Mouse (Mus musculus) gastrocnemius, postnatal 4 days (tissue): ENCODE measurements around the gene Bglap2. TPM values are rescaled to one million over a fixed set of nuclear protein-coding genes. Genes with fewer than 3 reads are reported as not detected.
"Not testable (repeated sequence)": the region's sequence is repeated elsewhere in the genome, so short reads cannot be mapped to it uniquely, and the experiment has no call there.

Experiments used
- DNase-seq, 2 experiments: peaks; one replicate each; pipeline ENCODE4 v3.0.0; 2021 to 2022; ENCODE audit warnings: low spot score in 2 of 2, mixed read lengths in 2 of 2
- total RNA-seq, 2 experiments: library from RNA; stranded (reverse); gene quantifications; 2 replicates each; pipeline ENCODE4 v1.2.3; 2021

Gene Bglap2
- total RNA-seq, 2 experiments from 2014 or later = not detected

DNA sequence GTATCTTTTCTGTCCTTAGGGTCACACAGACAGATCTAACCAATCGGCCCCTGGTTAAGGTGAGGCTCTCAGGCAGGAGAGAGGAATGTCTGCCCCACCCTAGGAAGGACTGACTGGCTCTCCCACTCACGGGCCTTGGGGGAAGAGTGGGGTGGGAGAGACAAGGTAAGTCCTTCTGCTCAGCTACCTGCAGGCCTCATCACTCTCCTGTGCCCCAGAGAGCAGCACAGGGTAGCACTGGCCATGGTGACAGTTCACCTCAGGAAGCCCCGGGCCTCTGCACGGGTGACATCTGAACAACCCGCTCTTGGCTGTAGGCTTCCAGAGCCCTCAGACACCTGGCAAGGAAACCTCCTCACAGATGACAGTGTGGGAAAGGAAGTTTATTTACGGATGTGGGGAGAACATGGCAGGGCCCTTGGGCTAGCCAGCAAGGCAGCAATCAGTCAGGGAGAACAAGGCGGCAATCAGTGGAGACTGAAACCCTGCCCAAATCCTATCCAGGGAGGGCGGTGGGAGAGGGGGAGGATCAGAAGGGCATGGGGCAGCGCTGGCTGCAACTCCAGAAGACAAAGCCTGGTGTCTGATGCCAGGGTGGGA is 15.4 kb upstream of the Bglap2 start:
- DNase-seq = no peak

- DNase-seq = no peak
These were observed 5.9 kb upstream of the Bglap2 start, which contains the start of gene Bglap for GRCm38 (mm10) chr3:88384364-88384763. Gene Bglap (minus strand): TSS chr3:88384464.

- not testable (repeated sequence) for DNase-seq
These were observed 3.9 kb upstream of the Bglap2 start for GRCm38 (mm10) chr3:88382383-88382782.

GRCm38 (mm10) chr3:88381389-88382315 is 3.2 kb upstream of the Bglap2 start:
- DNase-seq = not testable (repeated sequence)

DNA sequence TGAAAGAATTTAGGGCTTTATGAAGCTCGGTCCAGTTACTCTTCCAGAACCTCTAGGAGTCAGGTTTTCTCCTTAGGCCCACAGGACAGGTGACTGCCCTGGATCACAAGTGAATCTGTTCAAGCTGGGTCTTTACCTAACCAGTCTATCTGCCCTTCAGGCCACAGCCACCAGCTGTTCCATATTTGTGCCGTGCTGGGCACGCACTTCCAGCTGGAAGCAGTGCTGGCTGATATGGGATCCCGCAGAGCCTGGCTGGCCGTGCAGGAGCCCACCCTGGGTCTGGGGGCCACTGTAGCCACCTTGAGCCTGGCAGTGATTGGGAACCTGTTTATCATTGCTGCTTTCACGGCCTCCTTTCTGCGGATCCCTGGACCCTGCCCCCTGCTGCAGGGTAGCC is 1.9 kb downstream of the Bglap2 start:
- not testable (repeated sequence) for DNase-seq

- not testable (repeated sequence) for DNase-seq
These were observed 2.5 kb downstream of the Bglap2 start for GRCm38 (mm10) chr3:88375750-88376626.

DNA sequence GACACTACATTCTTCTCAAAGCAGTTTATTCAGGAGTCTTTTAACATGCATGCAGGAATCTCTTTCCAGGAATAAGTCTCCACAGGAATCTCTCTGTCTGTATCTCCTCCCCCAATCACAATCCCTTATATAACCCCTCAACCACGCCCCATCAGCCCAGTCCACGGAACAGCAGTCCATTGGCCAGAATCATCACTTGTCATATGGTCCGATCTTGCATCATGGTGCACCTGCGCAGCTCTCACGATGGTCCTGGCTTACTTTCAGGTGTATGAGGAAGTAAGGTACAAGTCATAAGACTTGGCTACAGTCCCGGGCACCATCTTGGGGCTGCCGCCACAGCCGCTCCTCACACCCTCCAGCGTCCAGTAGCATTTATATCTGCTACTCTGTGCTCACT is 5.9 kb downstream of the Bglap2 start, which contains the start of gene Bglap3:
TSS of gene Bglap3 (minus strand) at position 101 of the 400 bp plus-strand sequence.
- DNase-seq = not testable (repeated sequence)

- DNase-seq = not testable (repeated sequence)
These were observed 10.0 kb downstream of the Bglap2 start for GRCm38 (mm10) chr3:88368511-88368910.

DNA sequence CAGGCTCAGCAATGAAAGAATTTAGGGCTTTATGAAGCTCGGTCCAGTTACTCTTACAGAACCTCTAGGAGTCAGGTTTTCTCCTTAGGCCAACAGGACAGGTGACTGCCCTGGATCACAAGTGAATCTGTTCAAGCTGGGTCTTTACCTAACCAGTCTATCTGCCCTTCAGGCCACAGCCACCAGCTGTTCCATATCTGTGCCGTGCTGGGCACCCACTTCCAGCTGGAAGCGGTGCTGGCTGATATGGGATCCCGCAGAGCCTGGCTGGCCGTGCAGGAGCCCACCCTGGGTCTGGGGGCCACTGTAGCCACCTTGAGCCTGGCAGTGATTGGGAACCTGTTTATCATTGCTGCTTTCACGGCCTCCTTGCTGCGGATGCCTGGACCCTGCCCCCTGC is 11.0 kb downstream of the Bglap2 start:
- not testable (repeated sequence) for DNase-seq

- not testable (repeated sequence) for DNase-seq
These were observed 11.6 kb downstream of the Bglap2 start for GRCm38 (mm10) chr3:88366830-88367428.

- DNase-seq = no peak
These were observed 12.7 kb downstream of the Bglap2 start for GRCm38 (mm10) chr3:88365705-88366361.

DNA sequence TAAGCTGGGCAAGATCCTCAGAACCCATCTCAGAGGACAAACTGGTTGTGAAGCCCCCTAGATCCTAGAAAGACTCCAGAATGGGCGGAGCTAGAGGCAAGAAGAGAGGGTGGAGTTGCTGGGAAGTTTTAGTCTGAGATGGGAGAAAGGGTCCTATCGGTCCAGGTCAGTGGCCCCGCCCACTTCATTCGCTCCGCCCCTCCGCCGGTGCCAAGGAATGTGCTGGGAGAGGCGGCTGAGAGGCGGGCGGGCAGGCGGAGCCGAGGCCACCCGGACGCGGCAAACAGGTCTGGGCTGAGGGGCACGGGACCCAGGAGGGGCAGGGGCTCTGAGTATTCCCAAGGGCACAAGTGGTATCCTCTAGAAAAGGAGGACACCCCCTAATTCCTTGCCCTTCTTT is 14.2 kb downstream of the Bglap2 start, which contains the start of gene Paqr6:
TSS of gene Paqr6 (plus strand) at position 248 of the 400 bp plus-strand sequence.
- peak; percentile 52 to 70 for DNase-seq

DNA sequence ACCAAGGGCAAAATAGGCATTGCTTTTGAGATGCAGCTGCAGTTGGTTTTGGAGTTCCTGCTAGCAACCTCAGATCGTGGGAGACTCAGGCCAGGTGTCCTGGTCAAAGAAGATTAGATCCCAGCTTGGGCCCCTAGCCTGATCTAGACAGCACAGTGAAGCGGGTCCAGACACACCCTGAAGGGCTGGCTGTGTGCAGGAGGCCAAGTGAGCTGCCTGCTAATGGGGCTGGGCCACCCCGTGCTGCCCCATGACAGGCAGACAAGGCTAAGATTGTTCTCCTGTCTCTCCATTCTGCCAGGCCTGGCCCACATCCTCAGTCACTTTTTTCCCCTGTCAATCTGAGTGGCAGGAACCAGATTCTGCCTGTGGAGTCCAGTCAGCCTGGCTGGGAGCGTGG is 14.8 kb downstream of the Bglap2 start:
- DNase-seq = no peak

GRCm38 (mm10) chr3:88361612-88362313 is 16.7 kb downstream of the Bglap2 start:
- DNase-seq = no peak

DNA sequence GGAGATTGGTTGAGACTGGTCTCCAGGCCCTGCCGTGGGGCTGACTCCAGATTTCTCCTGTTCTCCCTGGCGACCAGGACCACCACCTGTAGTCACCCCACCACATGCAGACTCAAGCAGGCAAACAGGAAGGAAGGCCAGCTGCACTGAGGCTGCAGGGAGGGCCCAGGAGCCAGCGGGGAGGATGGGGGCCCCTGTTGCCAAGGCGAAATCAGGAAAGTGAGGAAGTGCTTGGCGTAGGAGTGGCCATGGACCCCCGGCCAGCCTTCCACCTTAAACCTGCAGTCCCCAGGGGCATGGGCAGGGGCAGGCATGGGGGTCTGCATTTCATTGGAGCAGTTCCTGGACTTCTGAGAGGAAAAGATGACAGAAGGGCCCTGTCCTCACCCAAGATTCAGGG is 17.4 kb downstream of the Bglap2 start:
- no peak for DNase-seq

GRCm38 (mm10) chr3:88359989-88360388 is 18.5 kb downstream of the Bglap2 start:
- no peak for DNase-seq

GRCm38 (mm10) chr3:88359584-88359983 is 18.9 kb downstream of the Bglap2 start:
- DNase-seq = no peak

- DNase-seq = no peak
These were observed 23.9 kb downstream of the Bglap2 start for GRCm38 (mm10) chr3:88354396-88355165.

DNA sequence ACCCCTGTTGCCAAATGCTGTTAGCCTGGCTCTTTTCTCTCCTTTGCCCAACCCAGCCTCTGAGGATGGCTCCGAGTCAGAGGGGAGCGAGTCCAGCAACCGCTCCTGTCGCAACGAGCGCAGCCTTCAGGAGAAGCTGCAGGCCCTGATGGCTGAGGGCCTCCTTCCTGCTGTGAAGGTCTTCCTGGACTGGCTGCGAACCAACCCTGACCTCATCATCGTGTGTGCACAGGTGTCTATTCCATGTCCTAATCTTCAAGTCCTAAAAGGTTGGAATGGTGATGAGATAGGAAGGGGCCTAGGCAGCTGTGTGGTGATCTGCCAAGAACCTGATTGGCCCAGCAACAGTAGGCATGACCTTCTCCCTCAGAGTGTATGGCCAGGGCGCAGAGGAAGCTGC is 25.6 kb downstream of the Bglap2 start:
- DNase-seq = no peak
